Mouse (Mus musculus) forebrain, embryonic 13.5 days (tissue): ENCODE measurements around the gene Scfd2. TPM values are rescaled to one million over a fixed set of nuclear protein-coding genes. Genes with fewer than 3 reads are reported as not detected.
A peak's percentile ranks its signal among the peaks of the same experiment; 100 is the strongest.

Experiments
- ATAC-seq: fragments of 200-750 bp; cut with Nextera tagmentation; 2 replicates; pipeline ENCODE4 v1.8.0; 2017
- H3K27ac ChIP-seq: fragments of 300-500 bp; sonication (generic); 2 replicates; pipeline ENCODE4 v1.5.1; 2015; ENCODE audit warnings: inconsistent platforms, mild to moderate bottlenecking, moderate library complexity
- H3K27me3 ChIP-seq: fragments of 300-500 bp; sonication (generic); 2 replicates; pipeline ENCODE4 v1.6.1; 2015; ENCODE audit warnings: mild to moderate bottlenecking, inconsistent platforms
- H3K36me3 ChIP-seq: fragments of 300-500 bp; sonication (generic); 2 replicates; pipeline ENCODE4 v1.6.1; 2015; ENCODE audit warnings: mild to moderate bottlenecking, inconsistent platforms; ENCODE audit not compliant: poor library complexity, severe bottlenecking
- H3K4me1 ChIP-seq: fragments of 300-500 bp; sonication (generic); 2 replicates; pipeline ENCODE4 v1.6.1; 2015; ENCODE audit warnings: inconsistent platforms
- H3K4me2 ChIP-seq: fragments of 300-500 bp; sonication (generic); 2 replicates; pipeline ENCODE4 v1.6.1; 2015; ENCODE audit warnings: inconsistent platforms, mild to moderate bottlenecking, moderate library complexity
- H3K4me3 ChIP-seq: fragments of 300-500 bp; sonication (generic); 2 replicates; pipeline ENCODE4 v1.5.1; 2015; ENCODE audit warnings: mild to moderate bottlenecking, inconsistent platforms
- H3K9ac ChIP-seq: fragments of 300-500 bp; sonication (generic); 2 replicates; pipeline ENCODE4 v1.6.1; 2015; ENCODE audit warnings: mild to moderate bottlenecking, inconsistent platforms
- H3K9me3 ChIP-seq: fragments of 300-500 bp; sonication (generic); replicated peaks from 2 replicates; pipeline ENCODE4 v1.6.1; 2016; ENCODE audit warnings: inconsistent platforms
- WGBS: fragments of 180-500 bp; shearing (Covaris S2); methylation state at CpG from one replicate; pipeline ENCODE4 v1.1.7; 2015; 5-methylcytosine and 5-hydroxymethylcytosine counted together
- polyA plus RNA-seq: library from polyadenylated mRNA; unstranded; fragments of >200 nt; fragmentation: Nextera tagmentation; extraction: Ambion mirVana; gene quantifications from 2 replicates; pipeline ENCODE4 v1.2.1, GENCODE M21; 2015

Scfd2 gene
- polyA plus RNA-seq, 1 experiment from 2014 or later = 17.9 TPM

GRCm38 (mm10) chr5:74391346-74391745 lies 140.2 kb downstream of the Scfd2 start:
- Histone ChIP-seq H3K27ac (no peak overlapping the region), H3K9me3 (no peaks in the 10 kb centered on the region), H3K4me3 (no peak overlapping the region), H3K27me3 (no peaks in the 10 kb centered on the region), H3K36me3 (no peaks in the 10 kb centered on the region), H3K4me1 (peaks cover 18% of the 10 kb centered on the region), H3K4me2 (no peak overlapping the region), H3K9ac (no peak overlapping the region)
- ATAC-seq = no peak
- 92% methylated on average over 5 of the region's 5 CpGs for WGBS

DNA sequence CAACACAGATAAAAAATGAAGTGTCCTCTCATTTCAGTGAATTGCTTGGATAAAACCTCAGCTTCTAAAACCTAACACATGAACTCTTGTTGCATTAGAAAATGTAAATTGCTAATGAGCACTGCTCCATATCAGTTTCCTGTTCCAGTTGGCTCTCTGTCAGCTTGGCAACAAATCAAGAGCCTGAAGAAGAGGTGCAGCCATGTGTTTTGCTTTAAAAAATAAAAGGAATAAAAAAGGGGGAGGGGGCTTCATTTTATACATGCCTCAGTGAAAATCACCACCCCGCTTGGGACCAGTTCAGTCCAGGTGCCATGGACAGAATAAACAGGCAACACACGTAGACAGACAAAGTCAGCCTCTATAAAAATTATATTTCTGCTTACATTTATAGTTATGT lies 142.7 kb downstream of the Scfd2 start:
- H3K9me3 ChIP-seq = no peaks in the 10 kb centered on the region
- H3K36me3 ChIP-seq = no peaks in the 10 kb centered on the region
- ATAC-seq = peak; percentile 73
- WGBS = 47% methylated on average over 2 of the region's 2 CpGs
- no peak overlapping the region for H3K4me3 ChIP-seq
- H3K27ac ChIP-seq = peak overlapping the region; percentile 57; the same call in 1 of the 2 replicates
- H3K9ac ChIP-seq = no peak overlapping the region
- H3K27me3 ChIP-seq = no peaks in the 10 kb centered on the region
- H3K4me2 ChIP-seq = no peak overlapping the region
- H3K4me1 ChIP-seq = peaks cover 18% of the 10 kb centered on the region

DNA sequence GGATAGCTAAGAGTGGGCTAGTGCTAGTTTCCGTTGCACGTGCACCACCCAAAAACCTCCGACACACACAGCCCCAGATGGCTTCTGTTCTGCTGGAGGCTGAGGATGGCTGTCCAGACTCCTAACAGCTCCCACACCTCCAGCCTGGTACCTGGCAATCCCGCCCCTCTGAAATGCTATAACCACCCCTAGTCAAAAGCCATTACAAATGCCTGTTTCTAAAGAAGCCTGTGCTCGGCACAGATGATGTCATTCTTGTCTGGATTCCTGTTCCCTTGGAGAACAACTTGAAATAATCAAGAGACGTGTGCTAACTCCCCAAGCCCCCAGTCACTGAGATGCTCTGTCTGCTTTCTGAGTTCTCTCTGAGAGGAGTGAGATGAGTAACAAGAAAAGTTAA lies 143.5 kb downstream of the Scfd2 start:
- Histone ChIP-seq H3K4me2 (0 out of 2 replicates have a peak overlapping the region, but pooled peaks have one; percentile 4), H3K27me3 (no peaks in the 10 kb centered on the region), H3K27ac (peak overlapping the region; percentile 57), H3K9ac (no peak overlapping the region), H3K36me3 (no peaks in the 10 kb centered on the region), H3K4me3 (no peak overlapping the region), H3K9me3 (no peaks in the 10 kb centered on the region), H3K4me1 (peaks cover 18% of the 10 kb centered on the region)
- peak; percentile 66 for ATAC-seq
- WGBS = 55% methylated on average over 6 of the region's 6 CpGs

DNA sequence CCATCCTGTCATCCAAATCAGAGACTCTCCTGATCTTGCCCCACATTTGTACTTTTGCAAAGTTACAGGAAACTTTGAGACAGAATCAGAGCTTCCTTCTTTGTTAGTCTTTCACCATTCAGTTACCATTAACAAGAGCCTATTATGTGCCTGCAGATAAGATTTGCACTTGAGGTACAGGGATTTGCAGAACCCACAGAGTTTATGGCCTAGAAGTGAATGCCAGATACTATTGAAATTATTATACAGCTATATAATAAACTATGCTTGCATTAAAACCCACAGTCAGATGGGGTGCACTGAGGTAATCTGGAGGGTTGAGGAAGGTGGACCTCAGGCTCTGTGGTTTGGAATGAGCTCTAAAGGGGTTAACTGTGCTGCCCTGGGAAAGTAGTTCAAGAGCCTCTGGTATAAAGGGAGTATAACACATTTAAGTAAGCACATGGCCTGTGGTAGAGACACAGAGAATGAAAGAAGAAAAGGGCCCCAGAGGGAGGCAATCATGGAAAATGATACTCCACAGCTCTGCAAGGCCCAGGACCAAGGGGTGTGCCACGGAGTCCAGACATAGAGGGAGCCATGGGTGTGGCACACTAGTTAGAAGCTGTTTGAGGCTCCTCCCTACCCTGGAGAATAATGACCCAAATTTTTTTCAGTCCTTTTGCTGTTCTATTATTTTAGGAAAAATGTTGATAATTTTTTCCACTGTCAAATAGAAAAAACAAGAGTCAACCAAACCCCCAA lies 144.2 kb downstream of the Scfd2 start:
- WGBS = 71% methylated on average over 1 of the region's 1 CpGs
- Histone ChIP-seq H3K4me3 (no peak overlapping the region), H3K9ac (no peak overlapping the region), H3K27me3 (no peaks in the 10 kb centered on the region), H3K36me3 (no peaks in the 10 kb centered on the region), H3K4me2 (no peak overlapping the region), H3K27ac (no peak overlapping the region), H3K9me3 (no peaks in the 10 kb centered on the region), H3K4me1 (peaks cover 18% of the 10 kb centered on the region)
- no peak for ATAC-seq

- H3K4me3 ChIP-seq = no peak overlapping the region
- H3K9ac ChIP-seq = no peak overlapping the region
- WGBS = 74% methylated on average over 5 of the region's 5 CpGs
- ATAC-seq = no peak
- H3K36me3 ChIP-seq = no peaks in the 10 kb centered on the region
- H3K9me3 ChIP-seq = no peaks in the 10 kb centered on the region
- H3K27me3 ChIP-seq = no peaks in the 10 kb centered on the region
- no peak overlapping the region for H3K4me2 ChIP-seq
- H3K27ac ChIP-seq = no peak overlapping the region
- H3K4me1 ChIP-seq = no peaks in the 10 kb centered on the region
Observed at GRCm38 (mm10) chr5:74380045-74380444, 151.5 kb downstream of the Scfd2 start.

- Histone ChIP-seq H3K9ac (no peak overlapping the region), H3K4me2 (no peak overlapping the region), H3K9me3 (no peaks in the 10 kb centered on the region), H3K4me1 (peaks cover 20% of the 10 kb centered on the region), H3K36me3 (no peaks in the 10 kb centered on the region), H3K4me3 (no peak overlapping the region), H3K27me3 (no peaks in the 10 kb centered on the region), H3K27ac (no peak overlapping the region)
- 64% methylated on average over 9 of the region's 9 CpGs for WGBS
- ATAC-seq = no peak
Observed at GRCm38 (mm10) chr5:74366710-74367101, 164.9 kb downstream of the Scfd2 start.

DNA sequence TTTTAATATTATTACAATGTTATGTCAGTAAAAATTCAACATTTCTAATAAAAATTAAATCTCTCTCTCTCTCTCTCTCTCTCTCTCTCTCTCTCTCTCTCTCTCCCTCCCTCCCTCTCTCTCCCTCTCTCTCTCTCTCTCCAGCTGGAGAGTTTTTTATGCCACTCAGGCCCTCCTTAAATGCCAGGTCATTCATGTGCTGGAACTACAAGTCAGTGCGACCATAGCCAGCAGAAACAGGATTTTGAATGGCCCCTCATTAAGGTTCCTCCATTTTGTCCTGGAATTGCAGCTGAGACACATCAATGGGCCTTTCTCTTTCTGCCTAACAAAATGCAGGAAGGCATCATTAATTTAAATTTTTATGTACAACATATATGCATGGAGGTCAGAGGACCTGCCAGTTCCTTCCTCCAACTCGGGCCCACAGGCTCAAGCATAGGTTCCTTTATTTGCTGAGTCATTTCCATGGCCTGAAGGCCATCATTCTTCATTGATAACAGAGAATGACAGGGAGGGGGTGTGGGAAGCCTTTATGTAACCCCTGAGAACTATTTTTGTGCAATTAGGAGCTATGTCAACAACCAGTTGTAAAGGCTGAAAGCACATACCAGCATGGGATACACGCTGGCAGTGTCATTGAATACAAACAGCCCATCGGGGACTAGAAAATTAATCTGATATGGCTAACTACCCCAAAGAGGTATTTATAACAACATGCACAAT lies 165.4 kb downstream of the Scfd2 start:
- Histone ChIP-seq H3K27me3 (no peaks in the 10 kb centered on the region), H3K4me3 (no peak overlapping the region), H3K4me2 (no peak overlapping the region), H3K9me3 (no peaks in the 10 kb centered on the region), H3K36me3 (no peaks in the 10 kb centered on the region), H3K4me1 (peaks cover 20% of the 10 kb centered on the region), H3K9ac (no peak overlapping the region), H3K27ac (no peak overlapping the region)
- 17% methylated on average over 4 of the region's 4 CpGs for WGBS
- ATAC-seq = no peak

GRCm38 (mm10) chr5:74365408-74365807 lies 166.2 kb downstream of the Scfd2 start:
- Histone ChIP-seq H3K4me3 (no peak overlapping the region), H3K4me2 (no peak overlapping the region), H3K27ac (no peak overlapping the region), H3K9me3 (no peaks in the 10 kb centered on the region), H3K9ac (no peak overlapping the region), H3K36me3 (no peaks in the 10 kb centered on the region), H3K27me3 (no peaks in the 10 kb centered on the region), H3K4me1 (peaks cover 20% of the 10 kb centered on the region)
- 37% methylated on average over 6 of the region's 6 CpGs for WGBS
- no peak for ATAC-seq

GRCm38 (mm10) chr5:74363296-74363695 lies 168.3 kb downstream of the Scfd2 start:
- no peak for ATAC-seq
- no peaks in the 10 kb centered on the region for H3K36me3 ChIP-seq
- no peaks in the 10 kb centered on the region for H3K9me3 ChIP-seq
- no peak overlapping the region for H3K4me3 ChIP-seq
- H3K4me1 ChIP-seq = peaks cover 20% of the 10 kb centered on the region
- WGBS = 67% methylated on average over 1 of the region's 1 CpGs
- H3K27me3 ChIP-seq = no peaks in the 10 kb centered on the region
- no peak overlapping the region for H3K9ac ChIP-seq
- no peak overlapping the region for H3K4me2 ChIP-seq
- no peak overlapping the region for H3K27ac ChIP-seq

GRCm38 (mm10) chr5:74361531-74361930 lies 170.0 kb downstream of the Scfd2 start:
- Histone ChIP-seq H3K27ac (no peak overlapping the region), H3K36me3 (no peaks in the 10 kb centered on the region), H3K9ac (no peak overlapping the region), H3K9me3 (no peaks in the 10 kb centered on the region), H3K4me1 (peaks cover 16% of the 10 kb centered on the region), H3K4me2 (no peak overlapping the region), H3K27me3 (no peaks in the 10 kb centered on the region), H3K4me3 (no peak overlapping the region)
- WGBS = 87% methylated on average over 5 of the region's 5 CpGs
- no peak for ATAC-seq

DNA sequence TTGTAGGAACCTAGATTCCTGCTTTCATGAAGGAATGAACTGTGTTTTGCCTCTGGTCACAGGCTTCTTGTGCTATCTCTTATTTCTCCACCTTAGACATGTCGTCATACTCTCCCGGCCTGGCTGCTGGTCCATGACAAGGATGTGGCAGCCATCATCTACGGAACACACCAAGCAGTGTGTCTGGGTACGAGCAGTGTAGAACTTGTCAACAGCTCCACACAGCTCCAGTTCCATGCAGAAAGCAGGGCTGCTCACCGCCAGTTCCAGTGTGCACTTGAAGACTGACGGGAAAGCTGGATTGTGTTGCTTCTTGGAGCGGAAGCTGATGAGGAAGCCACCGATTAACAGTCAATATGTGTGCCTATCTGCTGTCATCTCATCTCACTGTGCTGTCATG lies 173.5 kb downstream of the Scfd2 start:
- Histone ChIP-seq H3K4me2 (no peak overlapping the region), H3K4me3 (no peak overlapping the region), H3K9me3 (no peaks in the 10 kb centered on the region), H3K27me3 (no peaks in the 10 kb centered on the region), H3K27ac (no peak overlapping the region), H3K36me3 (no peaks in the 10 kb centered on the region), H3K9ac (no peak overlapping the region), H3K4me1 (no peaks in the 10 kb centered on the region)
- WGBS = 88% methylated on average over 8 of the region's 8 CpGs
- ATAC-seq = no peak

DNA sequence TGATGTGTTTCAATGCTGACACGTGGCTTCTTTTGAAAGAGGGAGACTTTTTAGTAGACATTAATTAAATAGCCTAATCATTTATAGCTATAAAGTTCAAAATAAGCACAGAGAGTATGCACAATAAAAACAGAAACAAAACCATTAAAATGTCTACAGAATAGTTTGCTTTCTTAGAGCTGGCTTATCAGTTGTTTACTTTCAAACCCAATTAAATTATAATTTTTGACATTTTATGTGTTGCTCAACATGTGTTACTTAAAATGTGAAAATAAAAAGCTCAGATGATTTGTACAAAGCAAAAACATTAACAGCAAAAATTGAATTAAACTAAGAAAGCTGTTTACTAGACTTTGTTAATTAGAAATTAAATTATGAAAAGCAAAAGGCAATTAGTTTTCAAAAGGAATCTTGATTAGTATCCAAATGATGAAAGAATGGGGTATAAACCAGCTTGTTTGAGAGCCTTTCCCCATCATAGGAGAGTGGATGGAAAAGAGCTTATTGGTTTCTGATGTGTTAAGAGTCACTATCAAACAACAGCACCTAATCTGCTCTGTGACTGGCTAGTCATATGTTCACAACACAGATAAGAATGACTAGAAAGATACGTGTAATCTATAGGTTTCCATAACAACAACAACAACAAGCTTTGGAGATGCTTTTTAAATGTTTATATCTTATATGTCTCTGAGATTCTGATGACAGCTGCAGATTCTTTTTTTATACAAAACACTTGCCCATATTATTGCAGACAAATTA lies 176.0 kb downstream of the Scfd2 start:
- H3K4me3 ChIP-seq = no peak overlapping the region
- no peak for ATAC-seq
- no peaks in the 10 kb centered on the region for H3K9me3 ChIP-seq
- no peak overlapping the region for H3K4me2 ChIP-seq
- H3K27ac ChIP-seq = no peak overlapping the region
- H3K9ac ChIP-seq = no peak overlapping the region
- no peaks in the 10 kb centered on the region for H3K36me3 ChIP-seq
- H3K27me3 ChIP-seq = no peaks in the 10 kb centered on the region
- 82% methylated on average over 2 of the region's 2 CpGs for WGBS
- H3K4me1 ChIP-seq = no peaks in the 10 kb centered on the region
